Mouse (Mus musculus) limb, embryonic 15.5 days (tissue): ENCODE results near the gene Hoxc10. TPM values are rescaled to one million over a fixed set of nuclear protein-coding genes. Genes with fewer than 3 reads are reported as not detected.

Experiments
- ATAC-seq: fragments of 200-750 bp; cut with Nextera tagmentation; 2 replicates; pipeline ENCODE4 v1.8.0; 2017; ENCODE audit warnings: low read depth, moderate TSS enrichment; ENCODE audit not compliant: insufficient number of reproducible peaks, low FRiP score, low TSS enrichment
- H3K27ac ChIP-seq: fragments of 300-500 bp; sonication (generic); 2 replicates; pipeline ENCODE4 v1.5.1; 2015; ENCODE audit warnings: moderate library complexity, mild to moderate bottlenecking, inconsistent platforms
- H3K27me3 ChIP-seq: fragments of 300-500 bp; sonication (generic); 2 replicates; pipeline ENCODE4 v1.6.1; 2015; ENCODE audit warnings: inconsistent platforms
- H3K36me3 ChIP-seq: fragments of 300-500 bp; sonication (generic); 2 replicates; pipeline ENCODE4 v1.6.1; 2015; ENCODE audit warnings: inconsistent platforms
- H3K4me1 ChIP-seq: fragments of 300-500 bp; sonication (generic); 2 replicates; pipeline ENCODE4 v1.6.1; 2015; ENCODE audit warnings: inconsistent platforms
- H3K4me2 ChIP-seq: fragments of 300-500 bp; sonication (generic); 2 replicates; pipeline ENCODE4 v1.6.1; 2015; ENCODE audit warnings: mild to moderate bottlenecking, inconsistent platforms
- H3K4me3 ChIP-seq: fragments of 300-500 bp; sonication (generic); 2 replicates; pipeline ENCODE4 v1.5.1; 2015; ENCODE audit warnings: mild to moderate bottlenecking, inconsistent platforms
- H3K9ac ChIP-seq: fragments of 300-500 bp; sonication (generic); 2 replicates; pipeline ENCODE4 v1.6.1; 2015; ENCODE audit warnings: inconsistent platforms
- H3K9me3 ChIP-seq: fragments of 300-500 bp; sonication (generic); 2 replicates; pipeline ENCODE4 v1.6.1; 2016; ENCODE audit warnings: inconsistent platforms
- WGBS: fragments of 180-500 bp; shearing (Covaris S2); methylation state at CpG from one replicate; pipeline ENCODE4 v1.1.7; 2015; 5-methylcytosine and 5-hydroxymethylcytosine counted together
- polyA plus RNA-seq: library from polyadenylated mRNA; unstranded; fragments of >200 nt; fragmentation: Nextera tagmentation; extraction: Ambion mirVana; gene quantifications from 2 replicates; pipeline ENCODE4 v1.2.1, GENCODE M21; 2015

Hoxc10 gene
- polyA plus RNA-seq, 1 experiment from 2014 or later, result 5.6 TPM

GRCm38 (mm10) chr15:102948842-102949241, 17.8 kb upstream of the Hoxc10 start:
- H3K4me3 ChIP-seq, result no peak overlapping the region
- peaks cover 2% of the 10 kb centered on the region; the same call in 1 of the 2 replicates for H3K4me1 ChIP-seq
- no peak for ATAC-seq
- H3K36me3 ChIP-seq, result no peaks in the 10 kb centered on the region
- peaks cover 93% of the 10 kb centered on the region for H3K27me3 ChIP-seq
- H3K4me2 ChIP-seq, result no peak overlapping the region
- 27% methylated on average over 2 of the region's 2 CpGs for WGBS
- H3K9ac ChIP-seq, result no peak overlapping the region
- no peak overlapping the region for H3K27ac ChIP-seq
- no peaks in the 10 kb centered on the region for H3K9me3 ChIP-seq

GRCm38 (mm10) chr15:102949696-102950095, 16.9 kb upstream of the Hoxc10 start:
- Histone ChIP-seq H3K36me3 (no peaks in the 10 kb centered on the region), H3K4me1 (peaks cover 8% of the 10 kb centered on the region), H3K4me2 (no peak overlapping the region), H3K9ac (no peak overlapping the region), H3K9me3 (no peaks in the 10 kb centered on the region), H3K27me3 (peaks cover 93% of the 10 kb centered on the region), H3K27ac (no peak overlapping the region), H3K4me3 (no peak overlapping the region)
- ATAC-seq, result no peak
- 5% methylated on average over 20 of the region's 20 CpGs for WGBS

GRCm38 (mm10) chr15:102950877-102951276, 15.7 kb upstream of the Hoxc10 start:
- Histone ChIP-seq H3K9ac (no peak overlapping the region), H3K36me3 (no peaks in the 10 kb centered on the region), H3K4me1 (peaks cover 15% of the 10 kb centered on the region), H3K27me3 (peaks cover 91% of the 10 kb centered on the region), H3K4me3 (no peak overlapping the region; the same call in 1 of the 2 replicates), H3K27ac (no peak overlapping the region), H3K9me3 (no peaks in the 10 kb centered on the region), H3K4me2 (no peak overlapping the region)
- WGBS, result 22% methylated on average over 2 of the region's 2 CpGs
- ATAC-seq, result no peak

GRCm38 (mm10) chr15:102953561-102953960, 13.0 kb upstream of the Hoxc10 start:
- Histone ChIP-seq H3K4me3 (peak overlapping the region; percentile 45; the same call in 1 of the 2 replicates), H3K36me3 (no peaks in the 10 kb centered on the region), H3K4me2 (peak overlapping the region; percentile 43; the same call in 1 of the 2 replicates), H3K27ac (no peak overlapping the region), H3K27me3 (peaks cover 89% of the 10 kb centered on the region), H3K9me3 (no peaks in the 10 kb centered on the region), H3K9ac (no peak overlapping the region), H3K4me1 (peaks cover 19% of the 10 kb centered on the region)
- 11% methylated on average over 6 of the region's 6 CpGs for WGBS
- ATAC-seq, result no peak

- Histone ChIP-seq H3K4me1 (peaks cover 19% of the 10 kb centered on the region), H3K27me3 (peaks cover 81% of the 10 kb centered on the region), H3K4me2 (peak within 1 kb of the TSS; percentile 43), H3K36me3 (no peaks in the 10 kb centered on the region), H3K27ac (peak within 1 kb of the TSS; percentile 57), H3K4me3 (peak within 1 kb of the TSS; percentile 45), H3K9ac (peak within 1 kb of the TSS; percentile 33), H3K9me3 (no peaks in the 10 kb centered on the region)
- ATAC-seq, result no peak
- under 1% methylated on average over 56 of the region's 57 CpGs for WGBS
These were observed 12.2 kb upstream of the Hoxc10 start, which contains the start of gene Hoxc11 for GRCm38 (mm10) chr15:102954192-102955006. Hoxc11 (plus strand) TSS chr15:102954427.

- WGBS, result 2% methylated on average over 28 of the region's 28 CpGs
- peak overlapping the region; percentile 45 for H3K4me3 ChIP-seq
- H3K27me3 ChIP-seq, result peaks cover 84% of the 10 kb centered on the region
- H3K27ac ChIP-seq, result peak overlapping the region; percentile 57
- no peaks in the 10 kb centered on the region for H3K9me3 ChIP-seq
- peaks cover 25% of the 10 kb centered on the region for H3K4me1 ChIP-seq
- H3K36me3 ChIP-seq, result no peaks in the 10 kb centered on the region
- H3K4me2 ChIP-seq, result peak overlapping the region; percentile 43
- H3K9ac ChIP-seq, result peak overlapping the region; percentile 33
- no peak for ATAC-seq
These were observed 11.6 kb upstream of the Hoxc10 start for GRCm38 (mm10) chr15:102955007-102955382.

DNA sequence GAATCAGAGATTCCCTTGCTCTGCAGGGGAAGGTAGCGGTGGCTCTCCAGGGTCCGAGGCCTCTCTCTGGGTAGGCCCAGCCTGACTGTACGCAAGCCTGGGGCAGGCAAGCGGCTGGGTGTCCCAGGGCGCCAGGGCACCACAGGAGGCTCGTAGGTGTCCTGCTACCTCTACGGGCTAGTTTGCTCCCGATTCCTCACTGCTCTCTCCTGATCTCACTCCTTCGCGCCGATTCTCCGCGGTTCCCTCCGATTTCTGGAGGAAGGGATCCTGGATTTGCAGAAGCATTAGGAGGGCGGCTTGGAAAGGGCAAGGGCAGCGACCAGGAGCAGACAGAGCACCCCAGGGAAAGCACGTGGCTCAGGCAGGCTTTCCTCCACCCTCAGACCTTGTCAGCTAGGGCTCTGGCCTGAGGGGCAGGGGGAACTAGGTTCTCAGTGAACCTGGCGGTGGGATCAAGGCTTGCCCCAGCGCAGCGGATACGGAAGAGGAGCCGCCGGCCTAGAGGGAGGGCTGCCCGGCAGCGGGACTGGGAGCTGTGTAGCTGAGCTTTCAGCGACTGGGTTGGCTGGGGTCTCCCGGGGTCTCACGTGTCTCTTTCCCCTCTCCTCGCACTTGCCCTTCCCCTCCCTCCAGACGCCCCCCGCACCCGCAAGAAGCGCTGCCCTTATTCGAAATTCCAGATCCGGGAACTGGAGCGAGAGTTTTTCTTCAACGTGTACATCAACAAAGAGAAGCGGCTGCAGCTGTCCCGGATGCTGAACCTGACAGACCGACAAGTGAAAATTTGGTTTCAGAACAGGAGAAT, 10.6 kb upstream of the Hoxc10 start:
- Histone ChIP-seq H3K36me3 (no peaks in the 10 kb centered on the region), H3K4me3 (peak overlapping the region; percentile 45), H3K9ac (0 out of 2 replicates have a peak overlapping the region, but pooled peaks have one; percentile 11), H3K4me1 (peaks cover 28% of the 10 kb centered on the region), H3K4me2 (peak overlapping the region; percentile 43), H3K27me3 (peaks cover 85% of the 10 kb centered on the region), H3K27ac (peak overlapping the region; percentile 22), H3K9me3 (no peaks in the 10 kb centered on the region)
- ATAC-seq, result no peak
- WGBS, result 2% methylated on average over 40 of the region's 40 CpGs

GRCm38 (mm10) chr15:102956906-102957305, 9.7 kb upstream of the Hoxc10 start:
- Histone ChIP-seq H3K4me1 (peaks cover 28% of the 10 kb centered on the region), H3K36me3 (no peaks in the 10 kb centered on the region), H3K9ac (no peak overlapping the region), H3K9me3 (no peaks in the 10 kb centered on the region), H3K27ac (no peak overlapping the region), H3K4me2 (peak overlapping the region; percentile 43), H3K4me3 (peak overlapping the region; percentile 45), H3K27me3 (peaks cover 83% of the 10 kb centered on the region)
- 5% methylated on average over 12 of the region's 12 CpGs for WGBS
- ATAC-seq, result no peak

- peak overlapping the region; percentile 30 for H3K4me2 ChIP-seq
- WGBS, result 1% methylated on average over 13 of the region's 13 CpGs
These were observed 6.9 kb upstream of the Hoxc10 start for GRCm38 (mm10) chr15:102959663-102960191.

DNA sequence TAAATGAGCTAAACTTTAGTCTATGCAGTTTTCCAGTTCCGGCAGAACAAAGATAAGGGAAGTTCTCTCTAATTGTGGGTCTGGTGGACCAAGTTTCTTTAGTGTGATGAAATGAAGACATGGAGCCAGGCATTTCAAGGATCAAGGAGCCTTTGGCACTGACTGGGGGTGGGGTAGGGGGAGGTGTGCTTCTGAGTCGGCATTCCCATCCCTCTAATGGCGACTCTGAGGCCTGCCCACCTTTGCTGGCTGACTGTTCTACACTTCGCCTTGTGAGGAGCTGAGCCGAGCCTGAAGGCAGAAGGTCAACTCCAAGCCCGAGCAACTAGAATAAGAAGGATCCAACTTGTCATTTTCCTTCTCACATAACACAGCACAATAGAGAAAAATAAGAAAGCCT, 4.9 kb upstream of the Hoxc10 start:
- 7% methylated on average over 6 of the region's 6 CpGs for WGBS
- Histone ChIP-seq H3K9ac (no peak overlapping the region), H3K36me3 (no peaks in the 10 kb centered on the region), H3K27ac (no peak overlapping the region), H3K27me3 (peaks cover 82% of the 10 kb centered on the region), H3K4me2 (no peak overlapping the region), H3K4me3 (no peak overlapping the region), H3K4me1 (peaks cover 25% of the 10 kb centered on the region), H3K9me3 (no peaks in the 10 kb centered on the region)
- no peak for ATAC-seq

More at GRCm38 (mm10) chr15:102959663-102960191, 6.9 kb upstream of the Hoxc10 start:
- H3K9ac ChIP-seq, result no peak overlapping the region
- H3K9me3 ChIP-seq, result no peaks in the 10 kb centered on the region
- peak overlapping the region; percentile 9 for H3K4me3 ChIP-seq
- no peak for ATAC-seq
- H3K4me1 ChIP-seq, result peaks cover 25% of the 10 kb centered on the region
- peak overlapping the region; percentile 67 for H3K27ac ChIP-seq
- no peaks in the 10 kb centered on the region for H3K36me3 ChIP-seq
- peaks cover 79% of the 10 kb centered on the region for H3K27me3 ChIP-seq

- H3K4me2 ChIP-seq, result no peak overlapping the region
- H3K36me3 ChIP-seq, result no peaks in the 10 kb centered on the region
- no peak for ATAC-seq
- 0 out of 2 replicates have a peak overlapping the region, but pooled peaks have one; percentile 0 for H3K4me3 ChIP-seq
- H3K27ac ChIP-seq, result no peak overlapping the region; the same call in 1 of the 2 replicates
- peaks cover 82% of the 10 kb centered on the region for H3K27me3 ChIP-seq
- peaks cover 28% of the 10 kb centered on the region for H3K4me1 ChIP-seq
- no peak overlapping the region for H3K9ac ChIP-seq
- no peaks in the 10 kb centered on the region for H3K9me3 ChIP-seq
- 4% methylated on average over 13 of the region's 13 CpGs for WGBS
These were observed 4.1 kb upstream of the Hoxc10 start for GRCm38 (mm10) chr15:102962492-102962891.
